Mouse (Mus musculus): ENCODE measurements around the gene Igsf21.

GRCm38 (mm10) chr4:140244161-140244813, 2.3 kb downstream of the Igsf21 start:
- TF ChIP-seq TAL1 (IDR thresholded peaks at IDR 0.05; ENCODE audit: low read length) (no peak), GATA1 (IDR thresholded peaks at IDR 0.05; ENCODE audit: low read length) (no peak)
